Mouse (Mus musculus) liver, embryonic 14.5 days (tissue): Measurements from ENCODE around the gene Ppp1r12a.

Experiments
- CTCF ChIP-seq: IDR thresholded peaks from 2 replicates; pipeline ENCODE4 v1.5.1; 2016; ENCODE audit warnings: antibody characterized with exemption, low read depth, control low read depth
- EP300 ChIP-seq: IDR thresholded peaks from 2 replicates; pipeline ENCODE4 v1.6.1; 2016; ENCODE audit warnings: antibody characterized with exemption, low read depth

- no peak for TF ChIP-seq CTCF
- no peak for TF ChIP-seq EP300
These were observed 17.9 kb upstream of the Ppp1r12a start for GRCm38 (mm10) chr10:108143991-108144525.
